Mouse (Mus musculus) ES-Bruce4 (cell line): ENCODE results near the gene Lgr4. TPM values are rescaled to one million over a fixed set of nuclear protein-coding genes. Genes with fewer than 3 reads are reported as not detected.

Source experiments
- H3K27ac ChIP-seq: 2 replicates; pipeline ENCODE4 v1.5.1; 2012; ENCODE audit warnings: low read length, inconsistent platforms; ENCODE audit not compliant: insufficient read depth
- H3K27me3 ChIP-seq: 2 replicates; pipeline ENCODE4 v1.6.1; 2012; ENCODE audit warnings: mild to moderate bottlenecking, low read length, inconsistent platforms; ENCODE audit not compliant: control insufficient read depth, poor library complexity, insufficient read depth, severe bottlenecking
- H3K36me3 ChIP-seq: 2 replicates; pipeline ENCODE4 v1.6.1; 2012; ENCODE audit warnings: inconsistent platforms, mild to moderate bottlenecking, low read length, moderate library complexity; ENCODE audit not compliant: control insufficient read depth, poor library complexity, insufficient read depth, severe bottlenecking
- H3K4me1 ChIP-seq: one replicate; pipeline ENCODE4 v1.8.1; 2011; ENCODE audit warnings: low read length; ENCODE audit not compliant: control insufficient read depth, insufficient read depth
- H3K4me3 ChIP-seq: 2 replicates; pipeline ENCODE4 v1.5.1; 2011; ENCODE audit warnings: low read depth, mild to moderate bottlenecking, low read length
- H3K9ac ChIP-seq: 2 replicates; pipeline ENCODE4 v1.6.1; 2012; ENCODE audit warnings: low read depth, mild to moderate bottlenecking, inconsistent platforms; ENCODE audit not compliant: poor library complexity, severe bottlenecking
- H3K9me3 ChIP-seq: replicated peaks from 2 replicates; pipeline ENCODE4 v1.6.1; 2012; ENCODE audit warnings: mild to moderate bottlenecking, low read length, inconsistent platforms; ENCODE audit not compliant: control insufficient read depth, poor library complexity, insufficient read depth, severe bottlenecking
- CTCF ChIP-seq: IDR thresholded peaks from one replicate; pipeline ENCODE4 v1.8.1; 2011; ENCODE audit warnings: low read depth, low read length
- EP300 ChIP-seq: IDR thresholded peaks from 2 replicates; pipeline ENCODE4 v1.6.1; 2011; ENCODE audit warnings: low read depth, low read length; ENCODE audit not compliant: insufficient read depth
- POLR2A ChIP-seq: IDR thresholded peaks from one replicate; pipeline ENCODE4 v1.8.1; 2011; ENCODE audit warnings: low read length; ENCODE audit not compliant: insufficient read depth
- polyA plus RNA-seq: library from polyadenylated mRNA; stranded (reverse); fragments of >200 nt; gene quantifications from 2 replicates; pipeline ENCODE4 v1.2.4, GENCODE M21; 2011; ENCODE audit warnings: low read depth; ENCODE audit not compliant: missing spikeins, insufficient read depth, insufficient read length

The Lgr4 gene
- polyA plus RNA-seq, 1 experiment = 64.2 TPM

DNA sequence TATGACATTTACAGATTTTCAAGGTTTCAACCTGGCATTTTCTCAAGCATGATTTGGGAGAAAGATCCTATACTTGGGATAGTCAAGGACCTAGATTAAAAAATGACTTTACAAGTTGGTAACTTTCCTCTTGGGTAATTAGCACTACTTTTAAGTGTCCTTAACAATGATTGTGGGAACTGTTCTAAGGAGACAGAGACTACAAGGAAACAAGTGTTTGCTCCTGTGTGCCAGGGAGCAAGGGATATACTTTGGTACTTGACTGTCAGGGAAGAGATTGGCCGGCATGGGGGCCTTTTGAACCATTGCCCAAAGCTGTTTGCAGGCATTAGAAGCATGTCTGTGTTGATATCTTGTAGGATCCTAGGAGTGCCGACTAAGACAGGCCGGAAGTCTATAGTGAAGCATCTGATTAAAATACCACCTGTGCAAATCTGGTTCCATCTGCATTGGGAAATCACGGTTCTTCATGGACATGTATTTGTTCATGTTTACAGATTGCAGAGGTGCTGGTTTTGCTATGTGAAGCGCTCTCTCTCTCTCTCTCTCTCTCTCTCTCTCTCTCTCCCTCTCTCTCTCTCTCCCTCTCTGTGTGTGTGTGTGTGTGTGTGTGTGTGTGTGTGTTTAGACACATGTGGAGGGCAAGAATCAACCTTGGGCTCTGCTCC, 46.3 kb downstream of the Lgr4 start:
- no peaks in the 10 kb centered on the region for H3K27me3 ChIP-seq
- H3K36me3 ChIP-seq = no peaks in the 10 kb centered on the region
- H3K4me3 ChIP-seq = no peak overlapping the region

DNA sequence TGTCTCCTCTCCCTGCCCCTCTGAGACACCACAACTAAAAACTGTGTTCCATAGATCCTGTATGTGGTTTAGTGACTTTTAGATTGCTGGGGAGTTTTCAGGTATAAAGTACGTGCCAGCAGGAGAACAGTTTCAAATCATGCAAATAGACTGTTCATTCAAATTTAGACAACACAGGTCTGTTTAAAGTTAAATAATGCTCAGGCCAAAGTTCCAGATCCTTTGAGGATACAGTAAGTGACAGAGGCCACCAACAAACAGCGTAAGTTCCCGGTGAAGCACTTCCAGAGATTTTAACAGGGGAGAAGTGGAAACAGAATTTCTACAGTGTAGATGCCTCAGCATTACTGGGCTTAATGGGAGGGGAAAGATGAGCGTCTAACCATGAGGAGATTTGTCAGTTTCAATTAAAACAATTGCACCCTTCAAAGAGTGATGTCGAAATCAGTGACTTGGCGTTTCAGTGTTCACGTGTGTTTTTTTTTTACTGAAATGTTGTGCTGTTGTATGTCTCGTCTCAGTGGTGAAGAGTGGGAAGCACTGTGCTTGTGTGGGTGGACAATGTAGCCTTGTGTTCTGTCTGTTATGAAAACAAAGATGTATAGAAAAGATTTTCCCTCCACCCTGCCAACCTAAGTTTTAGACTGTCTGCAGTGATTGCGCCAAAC, 48.4 kb downstream of the Lgr4 start:
- Histone ChIP-seq H3K4me3 (no peak overlapping the region), H3K27me3 (no peaks in the 10 kb centered on the region), H3K27ac (no peak overlapping the region), H3K9ac (no peak overlapping the region), H3K36me3 (no peaks in the 10 kb centered on the region), H3K9me3 (no peaks in the 10 kb centered on the region), H3K4me1 (no peaks in the 10 kb centered on the region)
- no peak for TF ChIP-seq POLR2A
- TF ChIP-seq EP300 = no peak
- TF ChIP-seq CTCF = no peak

More for the DNA sequence above, 46.3 kb downstream of the Lgr4 start:
- no peak overlapping the region for H3K27ac ChIP-seq
- no peak overlapping the region for H3K9ac ChIP-seq
- H3K9me3 ChIP-seq = no peaks in the 10 kb centered on the region
- no peaks in the 10 kb centered on the region for H3K4me1 ChIP-seq
- TF ChIP-seq CTCF = no peak
- TF ChIP-seq EP300 = no peak
- TF ChIP-seq POLR2A = no peak

DNA sequence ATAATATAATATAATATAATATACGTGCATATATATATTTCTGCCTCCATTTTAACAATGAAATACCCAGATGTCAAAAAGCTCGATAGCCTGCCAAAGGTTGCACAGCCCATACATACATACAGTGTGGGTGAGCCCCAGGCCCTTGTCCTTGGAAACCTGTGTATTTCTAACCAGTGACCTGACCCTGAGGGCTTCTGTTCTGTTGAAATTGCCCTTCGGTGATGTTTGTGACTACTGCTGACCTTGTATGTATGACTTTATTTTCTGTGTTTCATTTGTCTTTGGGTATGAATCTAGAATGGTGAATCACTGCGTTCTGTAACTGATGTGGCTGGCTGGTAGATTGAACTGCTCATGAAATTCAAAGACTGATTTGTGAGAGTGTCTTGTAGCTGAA, 49.4 kb downstream of the Lgr4 start:
- no peak for TF ChIP-seq POLR2A
- no peak for TF ChIP-seq CTCF
- no peak for TF ChIP-seq EP300
- no peaks in the 10 kb centered on the region for H3K4me1 ChIP-seq
- H3K36me3 ChIP-seq = no peaks in the 10 kb centered on the region
- H3K9me3 ChIP-seq = no peaks in the 10 kb centered on the region
- no peaks in the 10 kb centered on the region for H3K27me3 ChIP-seq
- no peak overlapping the region for H3K9ac ChIP-seq
- no peak overlapping the region for H3K4me3 ChIP-seq
- no peak overlapping the region for H3K27ac ChIP-seq

DNA sequence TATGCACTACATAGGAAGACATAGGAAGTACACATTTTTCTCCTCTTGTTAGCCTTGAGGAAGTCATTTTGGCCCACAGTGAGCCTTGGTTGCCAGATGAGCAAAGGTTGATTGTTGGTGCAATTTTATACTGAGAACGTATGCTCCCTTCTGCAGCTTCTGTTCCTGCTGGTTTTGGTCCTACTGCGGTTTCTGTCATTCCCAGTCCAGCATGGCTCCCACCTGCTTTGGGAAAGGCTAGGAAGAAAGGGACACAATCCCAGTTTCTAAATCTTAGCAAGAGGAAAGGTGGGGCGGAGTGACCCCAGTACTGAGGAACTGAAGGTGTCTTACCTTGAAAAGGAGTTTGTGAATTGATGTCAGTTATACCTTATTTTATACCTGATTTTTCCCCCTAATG, 51.9 kb downstream of the Lgr4 start:
- H3K9me3 ChIP-seq = no peaks in the 10 kb centered on the region
- no peak overlapping the region for H3K27ac ChIP-seq
- no peaks in the 10 kb centered on the region for H3K36me3 ChIP-seq
- no peak for TF ChIP-seq EP300
- TF ChIP-seq CTCF = no peak
- TF ChIP-seq POLR2A = no peak
- no peak overlapping the region for H3K4me3 ChIP-seq
- H3K27me3 ChIP-seq = no peaks in the 10 kb centered on the region
- no peaks in the 10 kb centered on the region for H3K4me1 ChIP-seq
- H3K9ac ChIP-seq = no peak overlapping the region

DNA sequence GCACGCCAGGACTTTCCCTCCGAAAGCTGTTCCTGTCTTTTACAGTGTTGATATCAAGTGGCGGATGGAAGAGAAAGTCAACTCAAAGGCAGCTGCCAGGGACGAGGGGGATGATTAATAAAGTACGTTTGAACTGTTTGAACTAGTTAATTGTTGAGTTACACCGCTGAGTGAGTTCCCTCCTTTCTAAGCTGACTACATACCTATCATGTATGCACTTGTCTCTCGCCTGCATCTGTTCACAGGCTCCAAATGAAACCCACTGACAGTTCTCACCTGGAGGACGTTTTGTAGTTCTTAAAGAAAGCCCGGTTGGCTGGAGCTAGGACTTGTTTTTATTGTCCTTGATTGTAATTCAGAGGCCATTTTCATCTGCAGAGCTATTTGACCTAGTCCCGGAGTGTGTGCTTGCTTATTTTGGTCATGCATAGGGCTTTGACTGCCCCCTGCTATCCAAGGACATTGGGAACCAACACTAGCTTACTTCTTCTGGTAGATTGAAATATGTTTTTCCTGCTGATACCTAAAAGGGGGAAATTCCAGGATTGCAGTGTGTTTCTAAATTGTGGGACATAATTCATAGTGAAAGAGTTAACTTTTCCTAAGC, 52.6 kb downstream of the Lgr4 start:
- Histone ChIP-seq H3K4me3 (no peak overlapping the region), H3K36me3 (peaks cover under 1% of the 10 kb centered on the region; the same call in 1 of the 2 replicates), H3K27ac (no peak overlapping the region), H3K27me3 (no peaks in the 10 kb centered on the region), H3K4me1 (no peaks in the 10 kb centered on the region), H3K9me3 (no peaks in the 10 kb centered on the region), H3K9ac (no peak overlapping the region)
- TF ChIP-seq EP300 (no peak), POLR2A (no peak), CTCF (no peak)

DNA sequence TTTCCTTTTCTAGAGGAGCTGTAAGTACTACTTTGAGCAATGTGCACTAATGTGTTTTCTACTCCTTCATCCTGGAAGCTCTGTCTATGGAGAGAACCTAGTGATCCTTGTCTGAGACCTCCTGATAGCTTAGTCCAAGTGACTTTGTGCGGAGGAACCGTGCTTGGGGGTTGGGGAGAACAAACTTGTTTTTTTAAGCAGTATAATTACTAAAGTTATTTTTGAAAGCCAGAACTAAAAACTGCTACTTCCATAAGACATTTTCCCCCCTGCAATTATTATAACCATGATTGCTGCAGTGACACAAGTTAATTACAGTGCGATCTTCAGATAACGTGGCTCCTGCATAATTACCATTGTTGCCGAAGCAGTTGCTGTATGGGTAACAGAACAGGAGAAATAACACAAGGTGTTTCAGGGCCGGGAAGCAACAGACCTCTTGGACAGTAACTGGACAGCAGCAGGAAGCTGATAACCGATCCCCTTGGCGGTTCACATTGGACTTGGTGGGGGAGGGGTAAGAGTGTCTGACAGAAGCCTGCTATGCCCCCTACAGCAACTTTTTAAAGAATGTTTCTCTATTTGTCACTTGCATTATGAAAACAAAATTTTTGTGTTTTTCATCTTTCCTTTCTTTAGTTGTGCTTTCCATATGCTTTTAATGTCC, 53.4 kb downstream of the Lgr4 start:
- Histone ChIP-seq H3K4me1 (no peaks in the 10 kb centered on the region), H3K36me3 (peaks cover 2% of the 10 kb centered on the region; the same call in 1 of the 2 replicates), H3K27me3 (no peaks in the 10 kb centered on the region), H3K27ac (no peak overlapping the region), H3K4me3 (no peak overlapping the region), H3K9me3 (no peaks in the 10 kb centered on the region), H3K9ac (no peak overlapping the region)
- no peak for TF ChIP-seq EP300
- no peak for TF ChIP-seq CTCF
- TF ChIP-seq POLR2A = no peak
